ENCODE assay signal across 13 mouse cellular contexts in genomic region chr14:47808097-47808910, GRCm38 (mm10).
DNase-seq lines count a peak whose midpoint lies in the region; ATAC-seq and TF ChIP-seq lines count a peak whose summit lies in the region.
"Had no signal": no experiment of that assay in that cellular context is flagged by ENCODE, and none has a peak within 500 bp of the region (broad histone marks: within the 10 kb centered on the region; RNA-seq: fewer than 3 reads in every experiment).

No protein-coding gene starts in this region.

- TF ChIP-seq CTCF in midbrain, postnatal 0 days (IDR thresholded peaks at IDR 0.05): no peak

- peaks cover 28% of the 10 kb centered on the region for H3K27me3 ChIP-seq in midbrain, embryonic 10.5 days (ENCODE audit: low read depth, poor library complexity, severe bottlenecking)
- H3K27me3 ChIP-seq in midbrain, postnatal 0 days (ENCODE audit: insufficient read depth, low read length): no peaks in the 10 kb centered on the region
- peaks cover 28% of the 10 kb centered on the region for H3K27me3 ChIP-seq in midbrain, embryonic 12.5 days
- no peaks in the 10 kb centered on the region for H3K27me3 ChIP-seq in stomach, embryonic 15.5 days (replicated peaks)
- H3K27me3 ChIP-seq: kidney, embryonic 15.5 days; limb, embryonic 13.5 days; lung, embryonic 15.5 days had no signal

- H3K9me3 ChIP-seq in midbrain, embryonic 10.5 days (replicated peaks): no peaks in the 10 kb centered on the region
- no peaks in the 10 kb centered on the region for H3K9me3 ChIP-seq in midbrain, postnatal 0 days (ENCODE audit: low read length)
- no peaks in the 10 kb centered on the region for H3K9me3 ChIP-seq in midbrain, embryonic 12.5 days
- no peaks in the 10 kb centered on the region for H3K9me3 ChIP-seq in stomach, embryonic 15.5 days
- H3K9me3 ChIP-seq: kidney, embryonic 15.5 days; limb, embryonic 13.5 days; lung, embryonic 15.5 days had no signal

- no peak overlapping the region for H3K4me3 ChIP-seq in midbrain, embryonic 10.5 days
- H3K4me3 ChIP-seq in midbrain, postnatal 0 days (ENCODE audit: low read depth, low read length): no peak overlapping the region
- H3K4me3 ChIP-seq in midbrain, embryonic 12.5 days: no peak overlapping the region
- H3K4me3 ChIP-seq in stomach, embryonic 15.5 days (replicated peaks): no peak overlapping the region
- H3K4me3 ChIP-seq: kidney, embryonic 15.5 days; limb, embryonic 13.5 days; lung, embryonic 15.5 days had no signal

- no peak for DNase-seq in midbrain, embryonic 10.5 days (ENCODE audit: low spot score)
- no peak for DNase-seq in midbrain, postnatal 0 days (ENCODE audit: low spot score)
- peak; percentile 54 for DNase-seq in embryo, embryonic 10.5 days (ENCODE audit: low spot score)
- no peak for DNase-seq in gastrocnemius, adult 8-10 months (ENCODE audit: low spot score in 2 of 2)
- DNase-seq: cerebellum, adult 2 months; heart, postnatal 10 days; layer of hippocampus, postnatal 36 days had no signal

- 62% methylated on average over 10 of the region's 10 CpGs for WGBS in midbrain, embryonic 10.5 days
- 17% methylated on average over 10 of the region's 10 CpGs for WGBS in midbrain, postnatal 0 days
- 24% methylated on average over 10 of the region's 10 CpGs for WGBS in midbrain, embryonic 12.5 days
- 34% methylated on average over 10 of the region's 10 CpGs for WGBS in stomach, embryonic 15.5 days

- no peak overlapping the region for H3K9ac ChIP-seq in midbrain, postnatal 0 days (replicated peaks; ENCODE audit: low read length, poor library complexity, severe bottlenecking)
- no peak overlapping the region for H3K9ac ChIP-seq in midbrain, embryonic 12.5 days (replicated peaks)
- H3K9ac ChIP-seq in stomach, embryonic 15.5 days: no peak overlapping the region
- H3K9ac ChIP-seq: kidney, embryonic 15.5 days; limb, embryonic 13.5 days; lung, embryonic 15.5 days had no signal

- H3K4me1 ChIP-seq in midbrain, embryonic 10.5 days: peaks cover 52% of the 10 kb centered on the region
- H3K4me1 ChIP-seq in midbrain, postnatal 0 days (ENCODE audit: insufficient read depth, low read length): 0 out of 2 replicates have a peak, but pooled peaks cover 7% of the 10 kb centered on the region
- peaks cover 40% of the 10 kb centered on the region for H3K4me1 ChIP-seq in midbrain, embryonic 12.5 days
- no peaks in the 10 kb centered on the region for H3K4me1 ChIP-seq in stomach, embryonic 15.5 days

- H3K27ac ChIP-seq in midbrain, embryonic 10.5 days (replicated peaks): peak overlapping the region; percentile 50
- H3K27ac ChIP-seq in midbrain, postnatal 0 days (ENCODE audit: low read depth, low read length): no peak overlapping the region
- peak overlapping the region; percentile 58 for H3K27ac ChIP-seq in midbrain, embryonic 12.5 days (replicated peaks)
- no peak overlapping the region for H3K27ac ChIP-seq in stomach, embryonic 15.5 days
- H3K27ac ChIP-seq: kidney, embryonic 15.5 days; limb, embryonic 13.5 days; lung, embryonic 15.5 days had no signal

- no peak for ATAC-seq in midbrain, postnatal 0 days (ENCODE audit: low FRiP score)
- peak; percentile 87 for ATAC-seq in midbrain, embryonic 12.5 days (ENCODE audit: low FRiP score, low read depth)
- peak; percentile 56; the same call in 1 of the 2 replicates for ATAC-seq in stomach, embryonic 15.5 days (ENCODE audit: insufficient read depth, low FRiP score, low read depth)
- no peak for ATAC-seq in megakaryocyte-erythroid progenitor cell, adult 5-6 weeks (replicated peaks; ENCODE audit: low FRiP score, low TSS enrichment, poor library complexity, severe bottlenecking)

- H3K4me2 ChIP-seq in midbrain, postnatal 0 days (ENCODE audit: low read depth, low read length, poor library complexity, severe bottlenecking): no peak overlapping the region
- H3K4me2 ChIP-seq in midbrain, embryonic 12.5 days (replicated peaks): peak overlapping the region; percentile 23
- H3K4me2 ChIP-seq in stomach, embryonic 15.5 days: no peak overlapping the region
- H3K4me2 ChIP-seq: kidney, embryonic 15.5 days; limb, embryonic 13.5 days; lung, embryonic 15.5 days had no signal

- no peaks in the 10 kb centered on the region for H3K36me3 ChIP-seq in midbrain, embryonic 10.5 days
- H3K36me3 ChIP-seq in midbrain, postnatal 0 days (ENCODE audit: insufficient read depth, low read length): no peaks in the 10 kb centered on the region
- no peaks in the 10 kb centered on the region for H3K36me3 ChIP-seq in midbrain, embryonic 12.5 days
- H3K36me3 ChIP-seq in stomach, embryonic 15.5 days: no peaks in the 10 kb centered on the region
- H3K36me3 ChIP-seq: kidney, embryonic 15.5 days; limb, embryonic 13.5 days; lung, embryonic 15.5 days had no signal

Comparison
In these comparisons a context has a peak if more than half of its experiments do, and no peak if none do; other contexts are left out.
1. H3K27ac ChIP-seq: peak in midbrain, embryonic 10.5 days (single experiment) and midbrain, embryonic 12.5 days (single experiment); none in midbrain, postnatal 0 days (single experiment) and stomach, embryonic 15.5 days (single experiment).
2. ATAC-seq: peak in midbrain, embryonic 12.5 days (single experiment) and stomach, embryonic 15.5 days (single experiment); none in midbrain, postnatal 0 days (single experiment) and megakaryocyte-erythroid progenitor cell, adult 5-6 weeks (single experiment).